Mouse (Mus musculus) ovary, postnatal 14 days (tissue): ENCODE measurements around the gene Foxo1.

Source experiments
- DNase-seq: peaks from one replicate; pipeline ENCODE4 v3.0.0; 2022; ENCODE audit warnings: low spot score

The Foxo1 gene

DNA sequence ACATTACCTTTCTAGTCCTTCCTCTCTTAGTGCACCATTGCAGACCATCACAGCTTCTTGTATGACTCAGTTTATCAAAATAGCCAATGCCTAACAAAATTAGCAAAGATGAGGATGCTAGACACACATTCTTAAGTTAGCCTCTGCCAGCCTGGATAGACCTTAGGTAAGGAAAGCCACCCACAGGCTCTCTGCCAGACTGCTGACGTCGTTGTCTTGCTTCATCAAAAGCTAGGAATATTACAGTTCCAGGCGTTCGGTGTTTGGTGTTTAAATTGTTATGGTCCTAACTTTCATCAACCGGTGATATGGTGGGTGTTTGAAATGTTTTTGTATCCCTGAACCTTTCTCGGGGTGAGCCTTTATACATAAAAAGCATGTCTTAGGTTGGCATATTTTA, 96.4 kb downstream of the Foxo1 start:
- DNase-seq, result no peak

GRCm38 (mm10) chr3:52369204-52369603, 101.1 kb downstream of the Foxo1 start:
- no peak for DNase-seq

- no peak for DNase-seq
These were observed 101.8 kb downstream of the Foxo1 start for GRCm38 (mm10) chr3:52369881-52370428.

- no peak for DNase-seq
These were observed 108.8 kb downstream of the Foxo1 start for GRCm38 (mm10) chr3:52376974-52377373.

DNA sequence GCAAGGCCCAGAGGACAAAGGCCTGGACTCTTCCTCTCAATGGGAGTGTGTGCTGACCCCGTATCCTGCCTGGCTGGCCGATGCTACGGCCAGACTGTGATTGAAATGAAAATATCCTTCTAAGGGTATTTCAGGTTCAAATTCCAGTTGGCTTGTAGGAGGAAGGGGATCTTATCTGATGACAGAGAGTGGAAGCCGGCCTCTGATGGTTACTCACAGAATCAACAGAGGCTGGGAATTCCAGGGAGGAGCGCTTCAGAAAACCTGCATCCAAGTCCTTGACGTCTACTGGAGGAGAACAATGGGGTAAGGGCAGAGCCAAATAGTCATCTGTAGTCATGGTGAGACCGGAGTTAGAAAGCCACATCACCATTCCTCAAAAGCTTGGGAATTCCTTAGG, 115.2 kb downstream of the Foxo1 start:
- no peak for DNase-seq

GRCm38 (mm10) chr3:52386343-52386742, 118.2 kb downstream of the Foxo1 start:
- DNase-seq, result no peak

DNA sequence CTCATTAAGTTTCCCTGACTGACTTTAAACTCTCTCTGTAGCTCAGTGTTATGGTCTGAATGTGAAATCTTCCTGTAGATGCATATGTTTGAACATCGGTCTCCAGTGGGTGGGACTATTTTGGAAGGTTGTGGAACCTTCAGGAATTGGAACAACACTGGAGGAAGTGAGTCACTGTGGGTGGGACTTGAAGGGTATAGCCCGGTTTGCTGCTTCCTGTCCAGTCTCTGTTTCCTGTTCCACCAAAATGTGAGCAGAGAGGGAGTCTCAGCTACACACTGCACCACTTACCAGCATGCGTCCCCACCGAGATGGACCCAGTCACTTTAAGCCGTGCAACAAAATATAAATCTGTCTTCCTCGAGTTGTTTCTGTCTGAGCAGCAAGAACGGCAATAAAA, 122.2 kb downstream of the Foxo1 start:
- DNase-seq, result no peak

DNA sequence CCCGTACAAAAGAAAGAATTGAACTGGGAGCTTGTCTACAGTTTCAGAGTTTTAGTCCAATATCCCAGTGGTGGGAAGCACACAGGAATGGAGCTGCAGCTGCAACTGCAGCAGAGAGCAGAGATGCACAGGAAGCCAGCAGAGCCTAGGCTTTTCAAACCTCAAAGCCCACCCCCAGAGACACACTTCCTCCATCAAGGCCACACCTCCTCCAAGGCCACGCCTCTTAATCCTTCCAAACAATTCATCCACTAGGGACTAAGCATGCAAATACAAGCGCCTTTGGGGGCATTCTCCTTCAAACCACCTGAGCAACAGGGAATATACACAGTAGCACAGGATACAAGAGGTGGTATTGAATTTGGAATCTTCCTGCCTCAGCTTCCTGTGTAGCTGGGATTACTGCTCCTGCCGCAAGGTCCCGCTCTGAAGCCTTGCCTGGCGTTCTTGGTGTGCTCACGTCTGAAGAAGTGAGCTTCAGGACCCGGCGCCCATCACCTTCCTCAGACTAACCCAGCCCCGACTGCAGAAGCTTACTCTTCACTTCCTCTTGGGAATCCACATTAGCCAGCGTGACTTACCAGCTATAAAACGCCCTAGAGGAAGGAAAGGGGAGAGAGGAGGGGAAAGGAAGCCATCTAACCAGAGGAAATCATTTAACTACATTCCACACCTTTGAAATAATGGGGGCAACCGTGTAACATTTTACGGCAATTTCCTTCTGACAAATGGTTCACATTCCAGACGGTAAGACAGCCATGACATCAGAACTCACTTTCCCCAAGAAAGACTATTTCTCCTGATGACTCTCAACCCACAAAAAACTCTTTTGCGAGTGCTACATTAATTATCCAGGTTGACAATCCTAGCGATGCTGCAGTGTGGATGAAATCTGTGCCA, 122.9 kb downstream of the Foxo1 start:
- DNase-seq, result no peak

GRCm38 (mm10) chr3:52391897-52392296, 123.8 kb downstream of the Foxo1 start:
- DNase-seq, result no peak

DNA sequence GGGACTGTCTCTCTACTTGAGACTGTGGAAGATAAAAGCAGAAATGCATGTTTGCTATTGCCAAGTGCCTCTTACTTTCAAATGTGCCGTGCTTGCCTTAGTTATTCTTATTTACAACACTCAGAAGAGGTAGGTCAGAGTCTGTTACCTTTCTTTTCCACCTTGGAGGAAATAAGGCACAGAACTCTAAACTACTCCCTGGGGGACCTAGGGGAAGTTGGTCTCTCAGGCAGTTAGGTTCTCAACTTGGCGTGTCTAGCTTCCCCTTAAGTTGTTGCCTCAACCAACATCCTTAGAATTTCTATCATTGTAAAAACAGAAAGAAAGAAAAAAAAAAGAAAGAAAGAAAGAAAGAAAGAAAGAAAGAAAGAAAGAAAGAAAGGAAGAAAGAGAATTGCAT, 124.4 kb downstream of the Foxo1 start:
- DNase-seq, result no peak

- no peak for DNase-seq
These were observed 125.0 kb downstream of the Foxo1 start for GRCm38 (mm10) chr3:52393171-52393570.

DNA sequence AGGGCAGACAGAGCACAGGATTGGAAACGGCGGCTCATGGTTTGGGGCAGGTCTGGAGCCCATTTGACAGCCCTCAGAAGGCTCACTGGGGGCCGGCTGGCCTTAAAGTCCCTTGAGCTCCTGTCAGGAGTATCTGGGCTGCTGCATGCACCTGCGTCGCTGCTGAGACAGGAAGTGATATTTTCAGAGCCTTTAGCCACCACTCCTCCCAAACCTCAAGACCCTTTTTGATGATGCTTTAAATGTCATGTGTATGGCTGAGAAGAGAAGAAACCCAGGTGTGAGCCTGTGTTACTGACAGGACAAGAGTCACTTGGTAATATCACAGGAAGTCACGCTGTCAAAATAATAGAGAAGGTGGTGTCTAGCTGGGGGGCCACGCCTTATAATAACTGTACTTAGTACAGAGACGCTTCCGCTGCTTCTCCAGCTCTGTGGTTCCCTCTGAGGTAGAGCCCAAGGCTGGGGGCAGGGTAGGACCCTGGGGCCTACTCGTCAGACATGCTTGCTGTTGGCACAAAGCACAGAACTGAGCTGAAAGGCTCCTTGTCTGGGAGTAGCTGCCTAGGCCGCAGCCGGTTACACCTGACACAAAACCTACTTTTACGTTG, 128.1 kb downstream of the Foxo1 start:
- DNase-seq, result no peak

DNA sequence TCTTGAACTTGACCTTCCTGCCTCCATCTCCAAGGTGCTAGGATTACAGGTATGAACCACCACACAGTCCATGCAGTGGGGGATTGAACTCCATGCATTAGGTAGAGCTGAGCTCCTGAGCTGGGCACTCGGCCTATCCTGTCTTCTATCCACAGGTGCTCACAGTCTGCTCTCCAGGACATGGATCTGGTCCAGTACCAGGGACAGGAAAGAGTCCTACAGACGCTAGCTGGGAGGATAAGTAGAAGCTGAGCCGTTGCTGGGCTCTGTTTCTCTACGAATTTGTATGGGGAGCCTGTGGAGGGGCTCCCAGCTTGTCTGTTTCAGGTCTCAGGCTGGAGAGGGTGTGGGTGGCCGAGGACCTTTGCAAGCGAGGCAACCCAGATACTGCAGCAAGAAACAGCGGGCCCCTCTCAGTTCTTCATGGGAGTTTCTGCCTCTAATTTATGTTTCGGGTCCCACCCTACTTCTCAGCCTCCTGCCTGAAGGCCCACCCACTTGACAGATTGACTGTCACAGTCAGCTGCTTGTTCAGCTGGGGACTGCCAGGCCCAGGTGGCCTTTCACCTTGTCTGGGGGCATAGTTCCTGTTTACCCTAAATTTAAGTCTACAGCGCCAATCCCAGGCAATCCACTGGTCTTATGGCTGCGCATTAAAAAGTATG, 128.9 kb downstream of the Foxo1 start:
- DNase-seq, result no peak

- no peak for DNase-seq
These were observed 129.8 kb downstream of the Foxo1 start for GRCm38 (mm10) chr3:52397961-52398360.

GRCm38 (mm10) chr3:52400284-52401161, 132.4 kb downstream of the Foxo1 start:
- no peak for DNase-seq

DNA sequence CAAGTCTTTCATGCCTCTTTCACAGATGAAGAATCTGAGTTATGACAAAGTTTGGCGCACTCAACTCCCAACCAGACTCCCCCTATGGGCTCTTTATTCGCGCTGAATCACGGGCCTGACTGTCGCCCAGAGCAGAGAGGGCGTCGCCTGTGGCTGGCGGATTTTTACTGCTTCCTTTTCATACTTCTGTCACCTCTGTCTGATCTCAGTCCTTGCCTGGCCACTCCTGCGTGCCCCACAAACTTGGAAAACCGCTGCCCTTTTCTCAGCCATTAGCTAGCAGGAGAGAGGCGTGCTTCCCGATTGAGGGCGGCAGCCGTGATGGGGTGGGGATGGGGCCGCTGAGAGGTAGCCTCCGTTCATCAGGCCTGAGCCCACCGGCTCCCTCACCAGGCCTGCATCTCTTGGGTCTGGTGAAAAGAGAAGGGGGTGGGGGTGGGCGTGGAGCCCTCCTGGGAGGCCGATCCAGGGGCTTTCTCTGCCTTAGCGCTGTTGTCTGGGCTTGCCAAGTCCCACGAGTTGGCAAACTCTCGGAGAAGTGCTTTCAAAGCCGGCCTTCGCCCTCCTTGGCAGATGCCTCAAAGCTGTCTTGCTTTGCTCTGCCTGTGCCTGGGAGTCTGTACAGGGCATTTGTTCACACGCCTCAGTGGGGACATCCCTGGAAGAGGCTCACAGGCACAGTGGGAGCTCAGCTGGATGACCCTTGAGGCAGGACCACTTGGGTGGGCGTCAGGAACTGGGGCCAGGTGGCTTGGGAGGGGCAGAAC, 133.2 kb downstream of the Foxo1 start:
- peak; percentile 43 for DNase-seq
